Mouse (Mus musculus) frontal cortex, postnatal 10 days (tissue): ENCODE data around the gene Olfr830.
"Not testable (repeated sequence)": the region's sequence is repeated elsewhere in the genome, so short reads cannot be mapped to it uniquely, and the experiment has no call there.

Experiments used
- DNase-seq, 2 experiments: peaks; one replicate each; pipeline ENCODE4 v3.0.0; 2022; ENCODE audit warnings: low spot score in 2 of 2, mixed read lengths in 1 of 2

The Olfr830 gene

DNA sequence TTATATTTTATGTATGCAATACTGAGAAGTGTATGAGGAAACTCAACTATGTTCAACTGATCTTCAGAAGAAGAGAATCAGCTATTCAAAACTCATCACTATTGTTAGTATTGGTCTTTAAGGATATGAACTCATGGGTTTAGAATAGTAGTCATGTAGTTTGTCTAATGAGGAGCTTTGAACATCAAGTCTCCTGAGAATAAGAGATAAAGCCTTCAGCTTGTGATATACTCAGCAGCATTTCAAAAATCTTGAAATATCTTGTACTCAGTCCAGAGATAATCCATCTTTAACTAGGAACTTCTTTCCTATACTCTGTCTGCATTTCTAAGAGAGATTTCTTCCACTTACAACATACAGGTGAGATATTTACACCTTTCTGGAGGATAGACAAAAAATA, at the start of gene Olfr830:
Gene Olfr830, plus strand, starts transcription at position 301 of the 400 bp plus-strand sequence.
- DNase-seq: no peak

DNA sequence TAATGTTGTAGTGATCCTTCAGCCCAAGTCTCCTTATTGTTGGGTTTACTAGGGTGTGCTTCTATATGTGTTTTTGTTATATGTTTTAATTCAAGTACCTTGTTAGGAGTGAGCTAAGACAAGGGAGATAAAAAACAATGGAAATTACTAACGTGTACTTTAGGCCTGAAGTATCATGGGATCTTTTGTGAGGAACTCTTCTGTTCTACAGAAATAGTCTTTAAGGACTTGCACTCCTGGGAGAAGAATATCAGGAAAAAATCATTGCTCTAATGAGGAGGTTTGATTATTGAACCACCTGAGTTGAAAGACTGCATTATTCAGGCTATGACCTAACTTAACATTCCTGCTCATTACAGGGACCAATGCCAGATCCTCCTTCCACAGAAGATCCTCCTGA, 19.9 kb upstream of the Olfr830 start, which contains the start of gene Olfr829:
Gene Olfr829, plus strand, starts transcription at position 301 of the 400 bp plus-strand sequence.
- no peak for DNase-seq

DNA sequence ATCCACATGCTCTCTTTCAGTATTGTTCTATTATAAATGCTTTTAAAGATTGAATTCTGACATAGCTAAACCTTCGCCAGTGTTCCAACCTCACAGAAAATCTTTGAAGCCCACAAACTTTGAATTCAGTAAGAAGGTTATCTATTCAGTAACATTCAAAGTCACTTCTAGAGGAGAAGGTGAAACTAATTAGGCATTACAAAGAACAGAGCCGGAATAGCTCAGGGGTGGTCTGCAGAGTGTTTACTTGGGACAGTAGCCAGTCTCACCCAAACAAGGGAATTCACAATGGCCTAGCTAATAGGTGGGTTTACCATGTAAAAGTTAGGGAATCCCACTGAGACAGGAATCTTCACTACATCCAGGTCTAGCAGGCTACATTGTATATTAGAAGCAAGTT, 33.2 kb downstream of the Olfr830 start:
- not testable (repeated sequence) for DNase-seq

DNA sequence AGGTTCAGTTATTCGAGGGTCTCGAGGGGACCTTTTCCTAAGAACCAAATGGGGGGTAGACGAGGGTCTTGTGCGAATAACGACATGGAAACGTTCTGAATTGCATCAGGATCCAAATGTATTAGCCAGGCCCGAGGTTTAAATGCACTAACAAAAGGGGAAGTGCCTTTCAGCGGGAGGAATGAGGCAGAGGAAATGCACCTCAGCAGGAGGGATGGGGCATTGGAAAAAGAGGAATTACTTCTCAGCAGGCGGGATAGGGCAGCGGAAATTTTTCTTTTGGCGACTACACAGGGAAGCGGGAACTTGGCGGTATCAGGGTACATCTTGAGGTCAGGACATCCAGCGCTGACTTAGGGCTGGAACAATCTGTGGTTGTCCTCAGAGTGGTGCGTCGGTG, 53.4 kb downstream of the Olfr830 start:
- not testable (repeated sequence) for DNase-seq
